Mouse (Mus musculus) activated CD4-positive, CD25-positive, alpha-beta regulatory T cell (primary cell): ENCODE data around the gene Efl1. TPM values are rescaled to one million over a fixed set of nuclear protein-coding genes. Genes with fewer than 3 reads are reported as not detected.

Experiments used
- polyA plus RNA-seq, 2 experiments: library from polyadenylated mRNA; unstranded; fragments of 100-300 nt; shearing (Covaris generic); gene quantifications; one replicate each; pipeline ENCODE4 v1.2.1; 2017

Gene Efl1
- 10 to 100 TPM; 33.8 to 40.2 TPM for polyA plus RNA-seq

DNA sequence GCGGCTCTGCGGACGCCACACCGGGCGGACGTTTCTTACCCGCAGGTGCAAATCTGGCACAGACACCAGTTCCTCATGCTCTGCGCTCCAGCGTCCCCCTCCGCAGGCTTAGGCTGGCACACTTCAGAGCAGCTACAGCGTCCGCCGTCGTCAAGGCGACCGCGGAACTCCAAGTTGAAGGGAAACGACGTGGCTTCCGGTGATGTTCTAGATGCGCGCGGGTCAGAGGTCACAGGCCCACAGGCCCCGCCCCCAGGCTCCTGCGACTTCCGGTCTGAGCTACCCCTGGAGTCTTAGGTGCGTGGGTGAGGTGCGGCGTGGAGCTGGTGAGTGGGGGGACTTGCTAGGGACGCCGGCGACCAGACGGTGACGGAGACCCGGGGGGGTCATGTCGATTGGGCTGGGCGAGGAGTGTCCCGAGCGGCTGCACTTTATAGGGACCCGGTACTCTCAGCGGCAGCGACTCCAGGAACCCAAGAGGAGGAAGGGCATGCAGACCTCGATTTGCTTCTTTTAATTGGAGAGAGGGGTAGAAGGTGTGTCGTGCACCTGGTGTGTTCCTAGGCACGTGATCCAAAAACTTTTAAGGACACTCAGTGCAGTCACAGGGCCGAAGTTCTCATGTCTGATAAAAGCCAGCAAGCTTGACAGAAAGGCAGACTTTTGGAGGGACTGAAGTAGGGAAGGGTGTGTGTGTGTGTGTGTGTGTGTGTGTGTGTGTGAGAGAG, at the start of gene Efl1, which contains the start of gene Saxo2:
Gene Efl1 (plus strand): TSS at position 262 of the 728 bp plus-strand sequence.
Gene Saxo2 (minus strand): TSS at position 176 of the 728 bp plus-strand sequence.

Other genes with a start within 250 kb of the Efl1 start
- gene Saxo2, start 86 bp upstream of the Efl1 start, polyA plus RNA-seq, result under 1 TPM in 1 of 2 experiments, not detected in 1; 0.15 TPM
- gene Mex3b, start 218.7 kb downstream of the Efl1 start, polyA plus RNA-seq, result 1 to 10 TPM; 2.8 to 3.2 TPM